Mouse (Mus musculus): ENCODE measurements around the gene Eif6. TPM values are rescaled to one million over a fixed set of nuclear protein-coding genes. Genes with fewer than 3 reads are reported as not detected.

Eif6 gene
- total and polyA plus RNA-seq, 3 experiments, result 220 to 463 (median 289) TPM

GRCm38 (mm10) chr2:155820779-155821178 lies 5.9 kb downstream of the Eif6 start:
- no peak overlapping the region; the same call in 1 of the 2 replicates for H3K27ac ChIP-seq (ENCODE audit: insufficient read depth, low read depth)
- DNase-seq (ENCODE audit: extremely low read depth), result no peak
- in situ Hi-C loops (cut with MboI; ENCODE audit: low pct_ligation_motif_present, low pct_unique_long_range_greater_than_20kb, low sequenced_read_pairs) (no loop called here), dilution Hi-C loops (cut with MboI; ENCODE audit: extremely low pct_ligation_motif_present, extremely low pct_unique_long_range_greater_than_20kb, low sequenced_read_pairs) (no loop called here)
- H3K9ac ChIP-seq (ENCODE audit: insufficient read depth, low read depth), result no peak overlapping the region
- H3K36me3 ChIP-seq (replicated peaks in 1 of 2; ENCODE audit: control insufficient read depth in 1 of 2, insufficient read depth in 1 of 2, low read length in 1 of 2), result peaks cover 45 to 70% of the 10 kb centered on the region in 2 experiments
- H3K79me2 ChIP-seq (replicated peaks; ENCODE audit: control insufficient read depth, extremely low read depth, insufficient read depth, poor library complexity, severe bottlenecking), result peaks cover 28% of the 10 kb centered on the region
- no peaks in the 10 kb centered on the region for H3K9me3 ChIP-seq (replicated peaks; ENCODE audit: low read length)
- no peak overlapping the region for H3K4me3 ChIP-seq (replicated peaks in 1 of 3; ENCODE audit: low read depth in 2 of 3, low read length in 2 of 3, poor library complexity in 1 of 3)
- no peaks in the 10 kb centered on the region for H3K27me3 ChIP-seq (replicated peaks)
- TF ChIP-seq ZC3H11A (IDR thresholded peaks at IDR 0.05; ENCODE audit: low read depth, low read length) (no peak), JUND (conservative IDR thresholded peaks at IDR 0.05; ENCODE audit: low read depth, low read length) (no peak), CHD2 (IDR thresholded peaks at IDR 0.05; ENCODE audit: low read length) (no peak)
- no peak overlapping the region for H3K4me2 ChIP-seq (ENCODE audit: insufficient read depth, low read depth, poor library complexity, severe bottlenecking)
- H3K4me1 ChIP-seq (ENCODE audit: control insufficient read depth in 1 of 2, insufficient read depth in 2 of 2), result peaks cover 21 to 68% of the 10 kb centered on the region in 2 experiments

GRCm38 (mm10) chr2:155819449-155820251 lies 7.1 kb downstream of the Eif6 start:
- Histone ChIP-seq H3K79me2 (replicated peaks; ENCODE audit: control insufficient read depth, extremely low read depth, insufficient read depth, poor library complexity, severe bottlenecking) (peaks cover 18% of the 10 kb centered on the region), H3K36me3 (replicated peaks in 1 of 2; ENCODE audit: control insufficient read depth in 1 of 2, insufficient read depth in 1 of 2, low read length in 1 of 2) (peaks cover 45 to 70% of the 10 kb centered on the region in 2 experiments), H3K4me3 (replicated peaks in 1 of 3; ENCODE audit: low read depth in 2 of 3, low read length in 2 of 3, poor library complexity in 1 of 3) (peak overlapping the region in 1 of 3 experiments; percentile 77), H3K4me1 (ENCODE audit: control insufficient read depth in 1 of 2, insufficient read depth in 2 of 2) (peaks cover 21 to 66% of the 10 kb centered on the region in 2 experiments), H3K27me3 (replicated peaks) (no peaks in the 10 kb centered on the region), H3K27ac (ENCODE audit: insufficient read depth, low read depth) (peak overlapping the region; percentile 57), H3K9ac (ENCODE audit: insufficient read depth, low read depth) (no peak overlapping the region), H3K9me3 (replicated peaks; ENCODE audit: low read length) (no peaks in the 10 kb centered on the region), H3K4me2 (ENCODE audit: insufficient read depth, low read depth, poor library complexity, severe bottlenecking) (no peak overlapping the region)
- TF ChIP-seq USF1 (IDR thresholded peaks at IDR 0.05; ENCODE audit: low read depth, low read length) (no peak), POLR2A (IDR thresholded peaks at IDR 0.05; ENCODE audit: low read depth, low read length) (no peak), JUN (IDR thresholded peaks at IDR 0.05; ENCODE audit: insufficient read depth, low read depth, low read length) (no peak), ETS1 (conservative IDR thresholded peaks at IDR 0.05; ENCODE audit: low read depth, low read length) (no peak), MYC (IDR thresholded peaks at IDR 0.05; ENCODE audit: low read depth, low read length) (no peak), SIN3A (IDR thresholded peaks at IDR 0.05; ENCODE audit: low read length) (no peak), GABPA (IDR thresholded peaks at IDR 0.05; ENCODE audit: insufficient replicate concordance, low read depth, low read length) (no peak), POLR2AphosphoS2 (IDR thresholded peaks at IDR 0.05; ENCODE audit: low read depth, low read length) (no peak), MAFK (IDR thresholded peaks at IDR 0.05; ENCODE audit: insufficient replicate concordance, low read length) (no peak), E2F4 (IDR thresholded peaks at IDR 0.05; ENCODE audit: insufficient replicate concordance, low read depth, low read length) (no peak), MAZ (IDR thresholded peaks at IDR 0.05; ENCODE audit: low read depth, low read length) (no peak), PAX5 (IDR thresholded peaks at IDR 0.05; ENCODE audit: low read length) (no peak), ZNF384 (IDR thresholded peaks at IDR 0.05; ENCODE audit: low read depth, low read length) (no peak), TBP (conservative IDR thresholded peaks at IDR 0.05; ENCODE audit: low read depth, low read length) (no peak)
- no peak for DNase-seq (ENCODE audit: extremely low read depth)
- dilution Hi-C loops (cut with MboI; ENCODE audit: extremely low pct_ligation_motif_present, extremely low pct_unique_long_range_greater_than_20kb, low sequenced_read_pairs), result no loop called here
- in situ Hi-C loops (cut with MboI; ENCODE audit: low pct_ligation_motif_present, low pct_unique_long_range_greater_than_20kb, low sequenced_read_pairs), result no loop called here

Data from CH12.LX (cell line).